Comparison of ENCODE assay signal across 15 mouse cellular contexts in genomic region chr8:120623608-120624007, GRCm38 (mm10). TPM values are rescaled to one million over a fixed set of nuclear protein-coding genes. Genes with fewer than 3 reads are reported as not detected.
"Had no signal": no experiment of that assay in that cellular context is flagged by ENCODE, and none has a peak within 500 bp of the region (broad histone marks: within the 10 kb centered on the region; RNA-seq: fewer than 3 reads in every experiment).

No protein-coding gene starts in this region.

- ATAC-seq: inflammation-experienced regulatory T-cells, adult 6 months; midbrain, embryonic 13.5 days had no signal

- H3K27ac ChIP-seq: limb, embryonic 13.5 days; lung, embryonic 15.5 days; macrophage; midbrain, embryonic 13.5 days; neural tube, embryonic 15.5 days; stomach, embryonic 15.5 days had no signal

- H3K27me3 ChIP-seq: limb, embryonic 13.5 days; lung, embryonic 15.5 days; midbrain, embryonic 13.5 days; neural tube, embryonic 15.5 days; stomach, embryonic 15.5 days had no signal

- DNase-seq: kidney, adult 18-20 months; kidney, postnatal 25 days; layer of hippocampus, adult 9-11 months; lung, postnatal 14 days; right cerebral cortex, postnatal 4 days; thymus, postnatal 14 days had no signal

- H3K9me3 ChIP-seq: limb, embryonic 13.5 days; lung, embryonic 15.5 days; megakaryocyte, embryonic 14.5 days; midbrain, embryonic 13.5 days; neural tube, embryonic 15.5 days; stomach, embryonic 15.5 days had no signal

- H3K36me3 ChIP-seq: limb, embryonic 13.5 days; lung, embryonic 15.5 days; midbrain, embryonic 13.5 days; neural tube, embryonic 15.5 days; stomach, embryonic 15.5 days had no signal

- H3K4me2 ChIP-seq: limb, embryonic 13.5 days; lung, embryonic 15.5 days; midbrain, embryonic 13.5 days; neural tube, embryonic 15.5 days; stomach, embryonic 15.5 days had no signal

- H3K4me3 ChIP-seq: limb, embryonic 13.5 days; lung, embryonic 15.5 days; megakaryocyte, embryonic 14.5 days; midbrain, embryonic 13.5 days; myocyte; neural tube, embryonic 15.5 days; stomach, embryonic 15.5 days had no signal

- H3K4me1 ChIP-seq: limb, embryonic 13.5 days; stomach, embryonic 15.5 days had no signal

- H3K9ac ChIP-seq: limb, embryonic 13.5 days; lung, embryonic 15.5 days; midbrain, embryonic 13.5 days; neural tube, embryonic 15.5 days; stomach, embryonic 15.5 days had no signal

RNA-seq across cellular contexts. Expression of gene Gm27021, which starts 44.3 kb away (rescaled TPM):
- polyA plus RNA-seq: macrophage had no signal
